Mouse (Mus musculus) heart, adult 2 months (tissue): ENCODE measurements at regions not wholly inside any gene's neighbourhood (a gene's known extent, or its start where the extent isn't known, plus 50 kb on each side); places are given as distances from the start of the nearest gene placed in this dataset.

ENCODE experiments used
- DNase-seq, 2 experiments: peaks; one replicate each; pipeline ENCODE4 v3.0.0; 2021
- H3K27ac ChIP-seq: fragments of 200-600 bp; 2 replicates; pipeline ENCODE4 v1.8.1; 2022
- H3K27me3 ChIP-seq: fragments of 200-500 bp; 2 replicates; pipeline ENCODE4 v1.6.1; 2012; ENCODE audit warnings: mild to moderate bottlenecking, low read length, inconsistent platforms, mixed read lengths; ENCODE audit not compliant: control insufficient read depth, insufficient read depth
- H3K36me3 ChIP-seq: fragments of 200-500 bp; 2 replicates; pipeline ENCODE4 v1.6.1; 2012; ENCODE audit warnings: low read length, inconsistent platforms; ENCODE audit not compliant: control insufficient read depth, insufficient read depth
- H3K4me1 ChIP-seq: fragments of 200-500 bp; 2 replicates; pipeline ENCODE4 v1.6.1; 2011; ENCODE audit warnings: low read length; ENCODE audit not compliant: control insufficient read depth, insufficient read depth
- H3K4me3 ChIP-seq: fragments of 200-600 bp; 2 replicates; pipeline ENCODE4 v1.8.1; 2022
- H3K79me2 ChIP-seq: fragments of 200-500 bp; replicated peaks from 2 replicates; pipeline ENCODE4 v1.6.1; 2012; ENCODE audit warnings: mild to moderate bottlenecking, inconsistent platforms, low read length, moderate library complexity, mixed read lengths; ENCODE audit not compliant: control insufficient read depth, insufficient read depth
- H3K9ac ChIP-seq: fragments of 200-500 bp; 2 replicates; pipeline ENCODE4 v1.6.1; 2012; ENCODE audit warnings: low read depth, mild to moderate bottlenecking, control low read depth, inconsistent platforms, low read length, mixed read lengths
- CTCF ChIP-seq: fragments of 200-600 bp; IDR thresholded peaks from 2 replicates; pipeline ENCODE4 v1.8.1; 2022; ENCODE audit warnings: antibody characterized with exemption, mild to moderate bottlenecking, moderate library complexity
- EP300 ChIP-seq: fragments of 200-500 bp; IDR thresholded peaks from 2 replicates; pipeline ENCODE4 v1.6.1; 2011; ENCODE audit warnings: low read depth, low read length, control low read depth; ENCODE audit not compliant: insufficient read depth
- POLR2A ChIP-seq: fragments of 200-500 bp; IDR thresholded peaks from 2 replicates; pipeline ENCODE4 v1.6.1; 2011; ENCODE audit warnings: mild to moderate bottlenecking, low read depth, low read length, control low read depth; ENCODE audit not compliant: insufficient read depth
- WGBS: fragments of 180-500 bp; shearing (Covaris S2); methylation state at CpG from one replicate; pipeline ENCODE4 v1.1.7; 2018; 5-methylcytosine and 5-hydroxymethylcytosine counted together
- intact Hi-C: fragments of 180-260 bp; cut with DNase I; formaldehyde crosslinking; loops from one replicate; pipeline ENCODE4 v1.15.1; 2025

DNA sequence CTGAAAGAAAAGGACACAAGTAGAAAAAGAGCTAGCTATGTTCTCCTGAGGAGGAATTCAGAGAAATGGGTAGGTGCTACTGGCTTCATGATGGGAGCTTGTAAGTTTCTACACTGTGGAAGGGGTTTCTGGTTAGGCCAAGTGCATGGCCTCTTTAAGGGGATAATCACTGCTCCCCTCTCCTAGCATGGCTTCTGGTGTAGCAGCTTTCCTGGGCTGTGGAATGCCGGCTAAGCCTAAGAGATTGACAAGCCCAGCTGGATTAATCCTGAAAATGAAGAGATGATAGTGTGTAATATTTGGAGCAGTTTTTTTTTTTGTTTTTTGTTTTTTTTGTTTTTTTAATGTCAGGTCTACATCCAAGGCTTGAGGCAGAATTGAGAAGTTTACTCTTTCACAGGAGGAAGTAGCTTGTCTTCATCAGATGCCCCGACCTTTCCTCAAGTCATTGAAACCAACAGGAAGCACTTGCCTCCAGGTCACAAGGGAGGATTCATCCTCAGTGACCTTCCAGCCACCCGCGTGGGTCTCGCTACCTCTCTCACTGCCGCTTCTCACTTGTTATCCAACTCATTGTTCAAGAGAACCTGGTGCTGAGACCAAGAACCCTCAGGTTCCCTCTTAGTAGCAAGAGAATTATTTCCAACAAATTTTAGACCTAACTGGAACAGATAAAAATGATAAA, 144.5 kb downstream of the Qrsl1 start:
- no peaks in the 10 kb centered on the region for H3K36me3 ChIP-seq
- 47% methylated on average over 6 of the region's 6 CpGs for WGBS
- no peaks in the 10 kb centered on the region for H3K27me3 ChIP-seq
- TF ChIP-seq EP300 (no peak), CTCF (no peak), POLR2A (no peak)
- intact Hi-C loops: no loop called here
- H3K4me1 ChIP-seq: peaks cover 5% of the 10 kb centered on the region
- no peak overlapping the region for H3K4me3 ChIP-seq
- H3K9ac ChIP-seq: no peak overlapping the region
- no peak for DNase-seq
- no peak overlapping the region for H3K27ac ChIP-seq
- no peaks in the 10 kb centered on the region for H3K79me2 ChIP-seq

DNA sequence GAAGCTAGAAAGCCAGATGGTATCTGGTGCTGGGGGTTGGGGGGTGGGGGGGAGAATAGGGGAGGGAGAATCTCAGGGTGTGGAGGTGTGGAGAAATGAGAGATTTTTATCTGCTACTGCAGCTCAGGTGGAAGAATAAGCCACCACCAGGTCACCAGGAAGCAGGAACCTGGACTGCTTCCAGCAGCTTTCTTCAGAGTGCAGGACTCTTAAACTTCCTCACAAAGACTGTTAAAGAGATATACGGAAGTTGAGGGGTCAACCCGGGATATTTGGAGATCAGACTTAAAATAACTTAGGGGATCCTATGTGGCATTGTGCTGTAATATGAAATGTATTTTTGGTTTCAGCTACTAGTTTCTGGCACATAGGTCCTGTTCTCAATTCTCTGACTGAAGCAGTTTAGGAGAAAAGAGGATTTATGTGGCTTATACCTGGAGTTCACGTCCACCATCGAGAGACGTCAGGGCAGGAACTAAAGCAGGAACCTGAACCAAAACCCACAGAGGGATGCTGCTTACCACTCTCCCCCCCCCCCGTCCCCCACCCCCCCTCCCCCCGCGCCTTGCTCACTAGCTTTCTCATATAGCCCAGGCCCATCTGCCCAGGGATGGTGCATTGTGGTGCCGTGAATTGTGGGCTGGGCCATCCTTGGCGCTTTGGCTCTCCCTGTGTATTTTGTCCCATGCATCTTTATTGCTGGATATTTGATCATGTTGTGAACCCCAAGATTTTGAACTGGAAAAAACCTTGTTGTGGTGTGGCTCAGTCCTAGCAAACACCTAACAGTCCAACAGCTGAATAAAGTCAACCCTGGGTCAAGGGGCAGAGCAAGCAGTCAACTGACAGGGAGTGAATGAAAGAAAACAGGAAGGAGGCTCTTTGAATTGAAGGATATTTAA, 143.2 kb downstream of the Qrsl1 start:
- H3K27ac ChIP-seq: no peak overlapping the region
- no peak overlapping the region for H3K9ac ChIP-seq
- intact Hi-C loops: no loop called here
- 65% methylated on average over 10 of the region's 10 CpGs for WGBS
- no peak overlapping the region for H3K4me3 ChIP-seq
- H3K36me3 ChIP-seq: no peaks in the 10 kb centered on the region
- TF ChIP-seq EP300 (no peak), POLR2A (no peak)
- H3K79me2 ChIP-seq: no peaks in the 10 kb centered on the region
- H3K27me3 ChIP-seq: no peaks in the 10 kb centered on the region
- peaks cover 3% of the 10 kb centered on the region for H3K4me1 ChIP-seq
- DNase-seq: no peak

DNA sequence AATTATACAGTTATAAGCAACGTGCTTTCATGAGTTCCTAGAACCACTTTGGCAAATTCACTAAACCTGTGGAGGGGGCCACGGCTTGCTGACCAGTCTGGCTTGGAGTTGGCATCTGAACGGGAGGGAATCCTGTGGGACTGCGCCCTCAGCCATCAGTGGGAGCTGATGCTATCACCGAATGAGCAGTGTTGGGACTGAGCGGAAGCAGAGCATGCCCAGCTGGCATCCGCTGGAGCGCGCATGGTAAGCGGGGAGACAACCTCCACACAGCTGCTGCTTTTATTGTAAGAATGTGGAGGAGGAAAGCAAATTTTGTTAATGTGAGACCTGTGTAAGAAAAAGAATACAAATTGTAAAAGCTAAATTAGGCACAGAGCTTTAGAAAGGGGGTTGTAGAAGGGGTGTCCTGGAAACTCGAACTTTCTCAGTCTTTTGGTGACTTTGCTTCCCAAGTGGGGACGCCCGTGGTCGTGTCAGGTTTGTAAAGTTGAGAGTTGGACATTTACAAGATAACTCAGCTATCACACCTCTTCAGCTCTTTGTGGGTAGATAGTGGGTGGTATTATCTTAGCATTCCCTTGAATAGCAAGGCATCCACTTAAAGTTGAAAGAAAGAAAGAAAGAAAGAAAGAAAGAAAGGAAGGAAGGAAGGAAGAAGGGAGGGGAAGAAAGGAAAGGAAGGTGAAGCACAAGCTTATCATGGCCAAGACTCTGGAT, 142.2 kb downstream of the Qrsl1 start:
- H3K27me3 ChIP-seq: no peaks in the 10 kb centered on the region
- TF ChIP-seq EP300 (no peak), CTCF (no peak), POLR2A (no peak)
- no peak overlapping the region for H3K9ac ChIP-seq
- H3K4me1 ChIP-seq: peaks cover 3% of the 10 kb centered on the region
- no peaks in the 10 kb centered on the region for H3K79me2 ChIP-seq
- intact Hi-C loops: no loop called here
- no peak overlapping the region for H3K4me3 ChIP-seq
- WGBS: 77% methylated on average over 14 of the region's 14 CpGs
- no peak for DNase-seq
- H3K36me3 ChIP-seq: no peaks in the 10 kb centered on the region
- no peak overlapping the region for H3K27ac ChIP-seq

DNA sequence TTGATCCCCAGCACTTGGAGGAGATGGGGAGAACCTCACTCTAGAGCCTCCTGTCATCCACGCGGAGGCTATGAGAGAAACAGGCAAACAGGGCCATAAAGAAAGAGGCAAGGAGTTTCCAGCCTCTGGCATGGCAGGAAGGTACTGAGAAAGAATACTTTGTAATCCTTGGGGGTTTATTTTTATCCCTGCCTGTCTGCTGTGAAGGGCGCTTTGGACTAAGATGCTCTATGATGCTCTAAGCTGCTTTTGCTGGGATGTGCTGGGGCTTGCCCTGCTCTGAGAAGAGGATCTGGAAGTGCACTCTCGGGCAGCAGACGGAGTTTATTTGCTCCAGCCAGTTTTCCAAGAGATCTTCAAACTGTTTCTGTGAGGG, 141.7 kb downstream of the Qrsl1 start:
- H3K27me3 ChIP-seq: no peaks in the 10 kb centered on the region
- TF ChIP-seq EP300 (no peak), CTCF (no peak), POLR2A (no peak)
- intact Hi-C loops: no loop called here
- no peak overlapping the region for H3K9ac ChIP-seq
- H3K79me2 ChIP-seq: no peaks in the 10 kb centered on the region
- DNase-seq: no peak
- peaks cover 4% of the 10 kb centered on the region for H3K4me1 ChIP-seq
- H3K36me3 ChIP-seq: no peaks in the 10 kb centered on the region
- no peak overlapping the region for H3K4me3 ChIP-seq
- no peak overlapping the region for H3K27ac ChIP-seq
- 86% methylated on average over 5 of the region's 5 CpGs for WGBS

DNA sequence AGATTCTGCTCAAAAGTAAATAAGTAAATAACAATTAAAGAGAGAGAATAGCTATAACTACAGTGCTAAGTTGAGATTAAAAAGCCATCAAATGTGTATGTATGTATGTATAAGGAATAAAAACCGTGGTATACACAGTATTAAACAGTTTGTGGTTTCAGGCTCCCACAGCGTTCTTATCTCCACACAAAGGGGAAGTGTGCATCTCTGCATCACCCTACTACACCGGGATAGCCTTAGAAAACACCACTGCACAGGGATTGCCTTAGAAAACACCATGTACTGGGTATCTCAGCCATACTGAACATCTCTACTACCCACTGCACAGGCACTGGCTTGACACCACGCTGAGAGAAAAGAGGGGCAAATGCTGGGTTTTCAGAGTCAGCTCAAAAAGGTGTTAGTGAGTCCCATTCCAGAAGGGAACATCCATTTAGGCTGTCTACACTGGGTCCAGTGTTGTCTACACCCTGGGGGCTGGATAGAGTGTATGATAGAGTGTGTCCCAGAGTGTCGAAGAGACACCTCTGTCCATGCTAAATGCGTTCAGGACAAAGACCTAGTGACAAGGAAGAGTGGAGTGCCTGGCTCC, 139.5 kb downstream of the Qrsl1 start:
- H3K27ac ChIP-seq: no peak overlapping the region
- peaks cover 9% of the 10 kb centered on the region for H3K4me1 ChIP-seq
- H3K9ac ChIP-seq: no peak overlapping the region
- intact Hi-C loops: no loop called here
- H3K4me3 ChIP-seq: no peak overlapping the region
- no peaks in the 10 kb centered on the region for H3K36me3 ChIP-seq
- no peak for DNase-seq
- WGBS: 63% methylated on average over 6 of the region's 6 CpGs
- no peaks in the 10 kb centered on the region for H3K79me2 ChIP-seq
- no peaks in the 10 kb centered on the region for H3K27me3 ChIP-seq
- TF ChIP-seq EP300 (no peak), CTCF (no peak), POLR2A (no peak)
